Mouse (Mus musculus): Measurements from ENCODE around the gene Lamtor2.

Lamtor2 gene

DNA sequence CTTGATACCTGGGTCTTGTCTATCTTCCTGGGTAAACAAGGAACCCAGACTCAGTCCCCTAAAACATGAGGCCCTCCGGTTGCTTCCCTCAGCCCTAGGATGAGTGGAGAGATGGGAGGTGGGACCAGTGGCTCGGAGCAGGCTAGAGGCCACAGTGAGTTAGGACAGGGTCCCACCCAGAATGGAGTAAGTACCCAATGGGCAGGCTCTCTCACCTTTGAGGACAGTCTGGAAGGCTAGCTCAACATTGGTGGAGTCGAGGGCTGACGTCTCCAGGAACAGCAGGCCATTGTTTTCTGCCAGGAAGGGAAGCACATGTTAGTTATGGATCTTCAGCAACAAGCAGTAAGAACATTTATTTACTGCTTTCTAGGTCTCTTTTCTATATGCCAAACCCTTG lies 10.4 kb downstream of the Lamtor2 start:
- no peak for DNase-seq (ENCODE audit: low spot score in 2 of 2)

GRCm38 (mm10) chr3:88541622-88542401 lies 11.1 kb downstream of the Lamtor2 start:
- DNase-seq (ENCODE audit: low spot score in 2 of 2): no peak

DNA sequence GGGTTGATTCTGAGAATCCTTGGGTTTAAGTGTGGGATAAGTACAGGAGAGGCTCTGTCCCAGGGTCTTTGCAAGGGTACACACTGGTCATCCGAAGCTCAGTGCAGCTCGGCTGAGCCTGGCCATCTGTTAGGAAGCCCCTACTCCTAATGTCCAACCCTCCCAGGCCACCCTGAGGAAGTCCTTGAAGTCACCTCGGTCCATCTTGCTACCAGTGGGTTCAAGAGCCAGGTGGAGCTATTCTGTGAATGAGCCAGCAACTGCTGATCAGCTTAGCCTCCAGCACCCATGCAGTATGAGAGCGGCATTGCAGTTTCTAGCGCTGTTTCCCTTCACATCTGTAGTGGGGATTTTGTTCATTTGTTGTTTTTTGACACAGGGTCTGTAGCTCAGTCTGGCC lies 12.8 kb downstream of the Lamtor2 start:
- no peak for DNase-seq (ENCODE audit: low spot score in 2 of 2)

- DNase-seq (ENCODE audit: low spot score in 2 of 2): no peak
Measured at GRCm38 (mm10) chr3:88539397-88539796, 13.5 kb downstream of the Lamtor2 start.

- DNase-seq (ENCODE audit: low spot score in 2 of 2): no peak
Measured at GRCm38 (mm10) chr3:88538271-88539145, 14.4 kb downstream of the Lamtor2 start.

DNA sequence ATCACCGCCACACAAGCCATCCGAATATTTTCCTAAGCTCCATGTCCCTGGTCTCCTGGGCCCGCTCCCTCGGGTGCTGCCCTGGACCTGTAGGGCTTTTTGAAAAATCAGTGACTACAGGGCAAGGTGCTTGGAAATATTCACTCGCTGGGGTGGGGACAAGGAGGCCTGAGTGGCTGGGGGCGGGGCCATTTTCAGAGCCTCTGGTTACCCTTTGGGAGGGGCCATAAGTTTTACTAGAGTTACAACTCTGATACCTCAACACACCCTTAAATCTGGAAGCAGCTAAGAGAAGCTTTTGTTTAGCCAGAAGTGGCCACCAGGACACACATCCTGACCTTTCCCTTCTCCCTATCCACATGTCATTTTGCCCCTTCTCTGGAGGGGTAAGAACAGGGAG lies 15.7 kb downstream of the Lamtor2 start:
- DNase-seq (ENCODE audit: low spot score in 2 of 2): no peak

DNA sequence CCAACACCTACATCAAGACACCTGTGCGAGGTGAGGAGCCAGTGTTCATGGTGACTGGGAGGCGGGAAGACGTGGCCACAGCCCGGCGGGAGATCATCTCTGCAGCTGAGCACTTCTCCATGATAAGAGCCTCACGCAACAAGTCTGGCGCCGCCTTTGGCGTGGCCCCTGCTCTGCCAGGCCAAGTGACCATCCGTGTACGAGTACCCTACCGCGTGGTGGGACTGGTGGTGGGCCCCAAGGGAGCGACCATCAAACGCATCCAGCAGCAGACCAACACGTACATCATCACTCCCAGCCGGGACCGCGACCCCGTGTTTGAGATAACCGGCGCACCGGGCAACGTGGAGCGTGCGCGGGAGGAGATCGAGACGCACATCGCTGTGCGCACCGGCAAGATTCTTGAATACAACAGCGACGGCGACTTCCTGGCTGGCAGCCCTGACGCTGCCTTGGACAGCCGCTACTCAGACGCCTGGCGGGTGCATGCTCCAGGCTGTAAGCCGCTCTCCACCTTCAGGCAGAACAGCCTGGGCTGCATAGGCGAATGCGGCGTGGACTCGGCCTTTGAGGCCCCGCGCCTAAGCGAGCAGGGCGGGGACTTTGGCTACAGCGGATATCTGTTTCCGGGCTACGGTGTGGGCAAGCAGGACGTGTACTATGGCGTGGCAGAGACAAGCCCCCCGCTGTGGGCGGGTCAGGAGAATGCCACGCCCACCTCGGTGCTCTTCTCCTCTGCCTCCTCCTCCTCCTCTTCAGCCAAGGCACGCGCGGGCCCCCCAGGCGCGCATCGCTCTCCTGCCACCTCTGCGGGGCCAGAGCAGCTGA lies 16.6 kb downstream of the Lamtor2 start:
- DNase-seq (ENCODE audit: low spot score in 2 of 2): peak; percentile 77 to 83

DNA sequence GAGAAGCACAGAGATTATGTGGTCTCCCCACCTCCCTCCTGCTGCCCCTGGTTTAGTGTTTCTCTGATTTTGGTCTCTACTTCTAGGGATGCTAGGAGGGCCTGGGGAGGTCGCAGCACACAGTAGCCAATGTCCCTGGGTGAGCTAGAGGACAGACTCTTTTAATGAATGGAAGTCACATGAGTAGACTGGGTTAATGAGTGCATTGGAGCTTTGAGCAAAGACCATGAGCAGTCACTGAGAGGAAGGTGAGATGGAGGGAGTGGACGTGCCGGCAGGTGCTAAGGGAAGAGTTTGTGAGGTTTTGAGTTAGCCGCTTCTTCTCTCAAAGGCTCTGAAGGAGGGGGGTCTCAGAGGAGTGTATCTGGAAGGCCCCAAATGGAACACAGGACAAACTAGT lies 17.3 kb downstream of the Lamtor2 start:
- no peak for DNase-seq (ENCODE audit: low spot score in 2 of 2)

GRCm38 (mm10) chr3:88535005-88535404 lies 17.9 kb downstream of the Lamtor2 start:
- no peak for DNase-seq (ENCODE audit: low spot score in 2 of 2)

DNA sequence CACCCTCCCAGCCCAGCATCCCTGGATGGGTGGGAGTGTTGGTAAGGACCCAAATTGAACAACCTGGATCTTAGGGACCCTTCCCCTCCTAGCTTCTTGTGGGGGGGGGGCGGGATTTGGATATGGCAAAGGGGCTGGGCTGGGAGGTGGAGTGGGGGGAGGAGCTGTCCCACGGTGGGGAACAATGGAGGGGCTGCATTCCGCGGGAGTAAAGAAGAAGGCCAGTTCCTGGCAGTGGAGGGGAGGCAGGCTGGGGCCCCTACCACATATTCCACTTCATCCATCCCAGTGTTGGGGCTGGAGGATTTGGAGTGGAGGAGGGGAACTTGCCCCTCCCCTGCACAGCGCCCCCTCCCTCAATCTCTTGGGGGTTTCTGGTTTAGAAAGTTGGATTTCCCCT lies 19.2 kb downstream of the Lamtor2 start:
- no peak for DNase-seq (ENCODE audit: low spot score in 2 of 2)

GRCm38 (mm10) chr3:88532689-88533511 lies 20.0 kb downstream of the Lamtor2 start:
- DNase-seq (ENCODE audit: low spot score in 2 of 2): no peak

DNA sequence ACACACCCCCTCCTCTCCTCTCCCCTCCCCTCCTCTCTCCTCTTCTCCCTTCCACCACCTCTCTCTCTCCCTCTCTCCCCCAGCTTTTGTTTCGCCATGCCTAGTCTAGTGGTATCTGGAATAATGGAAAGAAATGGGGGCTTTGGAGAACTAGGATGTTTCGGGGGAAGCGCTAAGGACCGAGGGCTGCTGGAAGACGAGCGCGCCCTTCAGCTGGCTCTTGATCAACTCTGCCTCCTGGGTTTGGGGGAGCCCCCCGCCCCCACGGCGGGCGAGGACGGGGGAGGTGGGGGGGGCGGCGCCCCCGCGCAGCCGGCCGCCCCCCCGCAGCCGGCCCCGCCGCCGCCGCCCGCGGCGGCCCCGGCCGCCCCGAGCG lies 20.6 kb downstream of the Lamtor2 start, which contains the start of gene Mex3a:
Mex3a (plus strand) TSS at position 97 of the 376 bp plus-strand sequence.
- no peak for DNase-seq (ENCODE audit: low spot score in 2 of 2)

DNA sequence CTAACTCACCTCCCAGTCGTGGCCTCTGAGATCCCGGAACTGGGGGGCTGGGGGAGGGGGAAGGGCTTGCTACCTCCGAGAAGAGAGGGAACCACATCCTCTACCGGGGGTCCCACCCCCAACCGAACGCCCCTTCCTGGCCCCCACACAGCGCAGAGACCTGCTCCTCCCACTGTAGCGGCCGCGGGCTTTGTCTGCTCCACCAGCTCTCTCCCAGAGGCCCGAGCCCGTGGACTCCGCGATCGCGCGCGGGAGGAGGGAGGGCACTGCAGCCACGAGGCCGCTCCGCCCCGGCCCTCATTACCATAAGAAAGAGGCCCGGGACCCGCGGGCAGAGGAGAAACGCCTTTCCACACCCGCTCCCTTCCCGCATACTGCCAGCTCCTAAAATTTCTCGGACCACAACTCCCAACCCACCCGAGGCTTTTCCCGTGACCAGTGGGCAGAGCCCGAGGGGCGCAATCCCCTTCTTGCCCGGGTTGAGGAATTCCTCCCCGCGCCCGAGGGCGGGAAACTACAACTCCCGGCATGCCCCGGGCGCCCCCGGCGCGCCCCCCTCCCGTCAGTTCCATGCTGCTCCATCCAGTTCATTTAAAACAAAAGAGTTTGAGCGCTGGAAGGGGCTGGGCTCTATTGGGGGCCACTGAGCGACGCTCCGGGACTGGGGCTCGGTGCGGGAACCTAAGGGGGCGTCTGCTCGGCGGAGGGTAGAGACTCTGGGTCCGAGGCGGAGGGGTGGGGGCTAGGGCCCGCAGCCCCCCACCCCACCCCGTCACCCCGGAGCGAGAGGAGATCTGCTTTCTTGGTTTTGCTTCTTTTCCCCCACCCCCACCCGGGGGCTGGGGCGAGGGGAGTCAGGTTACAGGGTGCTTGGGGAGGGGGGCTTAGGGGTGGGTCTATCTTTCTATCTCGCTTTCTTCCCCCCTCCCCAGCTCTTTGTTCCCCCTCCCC lies 21.3 kb downstream of the Lamtor2 start:
- peak; percentile 87 for DNase-seq (ENCODE audit: low spot score in 2 of 2)

DNA sequence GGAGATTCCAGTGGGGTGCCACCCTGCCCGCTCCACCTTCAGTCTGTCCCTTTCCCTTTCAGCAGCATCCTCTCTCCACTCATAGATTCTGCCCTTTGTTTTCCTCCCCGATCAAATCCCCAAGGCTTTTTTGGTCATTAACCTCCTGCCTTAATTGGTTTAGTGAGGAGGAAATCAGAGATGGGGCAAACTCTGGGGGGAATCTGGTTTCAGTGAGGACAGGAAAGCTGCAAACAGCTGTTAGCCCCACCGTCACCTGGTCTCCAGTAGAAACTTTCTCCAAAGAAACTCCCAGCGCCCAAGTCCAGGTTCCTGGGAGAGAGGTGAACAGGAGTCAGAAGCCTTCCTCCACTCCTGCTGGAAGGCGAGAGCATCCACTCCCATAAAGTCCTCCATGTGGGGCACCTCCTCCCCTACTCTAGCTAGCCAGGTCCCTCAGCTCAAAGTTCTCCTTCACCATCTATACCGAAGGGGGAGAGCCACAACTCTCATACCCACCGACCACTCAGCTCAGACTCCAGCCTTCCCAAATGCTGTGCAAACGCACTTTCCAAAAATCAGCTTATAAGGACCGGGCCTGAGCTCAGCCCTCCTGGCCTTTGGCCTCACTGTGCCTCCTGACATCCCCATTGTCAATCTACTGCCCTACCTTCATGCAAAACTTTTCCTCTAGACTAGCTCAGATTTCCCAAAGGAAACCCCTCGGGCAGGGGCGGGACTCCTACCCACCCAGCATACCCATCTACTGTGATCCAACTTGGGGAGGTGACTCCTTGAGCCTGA lies 22.6 kb downstream of the Lamtor2 start:
- DNase-seq (ENCODE audit: low spot score in 2 of 2): no peak

DNA sequence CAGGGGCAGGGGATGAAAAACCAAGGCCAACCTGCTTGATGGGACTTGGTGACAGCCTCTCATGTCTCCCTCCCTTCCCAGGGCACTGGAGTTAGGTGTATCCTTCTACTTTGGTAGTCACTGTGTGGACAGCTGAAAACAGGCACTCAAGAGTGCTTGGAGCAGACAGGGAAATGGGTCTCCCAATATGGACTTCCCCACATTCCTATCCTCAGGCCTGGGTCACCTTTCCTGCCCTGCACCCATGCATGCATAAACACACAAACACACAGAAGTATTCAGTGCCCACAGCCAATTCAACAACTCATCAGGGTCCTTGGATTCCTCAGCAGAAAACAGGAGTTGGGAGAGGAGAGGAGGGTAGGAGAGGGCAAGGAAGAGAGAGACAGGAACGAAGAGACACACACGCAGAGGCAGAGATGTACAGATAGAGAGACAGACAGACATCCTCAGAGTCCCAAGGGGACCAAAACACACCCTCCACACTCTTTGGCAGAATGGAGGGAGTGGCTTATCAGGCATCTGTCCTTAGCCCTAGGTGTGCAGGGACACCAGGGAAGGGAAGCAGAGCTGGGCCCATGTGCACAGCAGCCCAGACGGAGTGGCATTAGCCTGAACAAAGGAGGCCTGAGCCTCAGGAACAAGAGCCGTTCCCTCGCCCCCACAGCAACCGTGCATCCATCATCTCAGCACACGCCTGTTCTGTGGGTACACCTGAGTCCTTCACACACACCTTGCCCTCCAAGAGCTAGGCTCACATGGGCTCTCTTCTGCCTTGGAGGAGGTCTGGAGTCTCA lies 23.5 kb downstream of the Lamtor2 start:
- no peak for DNase-seq (ENCODE audit: low spot score in 2 of 2)

- no peak for DNase-seq (ENCODE audit: low spot score in 2 of 2)
Measured at GRCm38 (mm10) chr3:88528646-88529045, 24.2 kb downstream of the Lamtor2 start.

- no peak for DNase-seq (ENCODE audit: low spot score in 2 of 2)
Measured at GRCm38 (mm10) chr3:88527565-88527964, 25.3 kb downstream of the Lamtor2 start.
